Mouse (Mus musculus): Measurements from ENCODE around the gene Atp6ap1l. TPM values are rescaled to one million over a fixed set of nuclear protein-coding genes. Genes with fewer than 3 reads are reported as not detected.

Atp6ap1l gene
- polyA plus RNA-seq, 1 experiment from 2014 or later, result not detected

DNA sequence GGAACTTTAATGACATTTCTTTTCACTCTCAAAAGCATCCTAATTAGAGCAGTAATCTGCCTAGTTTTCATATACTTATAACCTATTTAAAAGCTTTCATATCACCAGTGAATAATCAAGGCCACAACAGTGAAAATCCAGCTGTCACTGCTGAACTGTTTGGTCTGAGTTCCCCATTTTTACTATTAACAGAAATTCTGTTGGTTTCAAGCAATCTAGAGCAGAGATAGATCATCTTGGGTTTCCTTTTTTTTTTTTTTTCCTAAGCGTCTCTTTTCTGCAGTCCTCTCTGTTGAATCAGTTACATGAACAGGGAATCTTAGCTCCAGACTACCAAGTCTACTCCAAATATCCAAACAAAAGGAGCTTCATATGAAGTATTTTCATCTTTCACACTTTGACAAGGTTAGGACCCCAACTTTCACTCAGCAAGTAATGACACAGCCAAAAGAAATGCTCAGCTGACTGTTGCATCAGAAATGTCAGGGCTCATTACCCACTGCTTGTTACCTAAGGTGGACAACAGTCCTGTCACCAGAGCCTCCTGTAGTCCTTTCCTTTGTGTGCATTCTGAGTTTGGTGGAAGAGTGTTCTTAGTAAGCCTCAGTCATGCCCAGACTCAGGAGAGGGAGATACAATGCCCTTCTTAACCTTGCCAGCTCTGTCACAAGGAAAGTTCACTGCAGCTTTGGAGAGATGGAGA lies 23.3 kb downstream of the Atp6ap1l start:
- peaks cover 8% of the 10 kb centered on the region for H3K27me3 ChIP-seq (ENCODE audit: poor library complexity, severe bottlenecking)
- no peak for DNase-seq (ENCODE audit: extremely low spot score, low spot score)
- WGBS, result 85% methylated on average over 1 of the region's 1 CpGs
- peaks cover 7% of the 10 kb centered on the region for H3K4me1 ChIP-seq
- H3K36me3 ChIP-seq (replicated peaks), result no peaks in the 10 kb centered on the region
- no peaks in the 10 kb centered on the region for H3K9me3 ChIP-seq
- H3K4me3 ChIP-seq, result no peak overlapping the region
- H3K27ac ChIP-seq, result no peak overlapping the region

DNA sequence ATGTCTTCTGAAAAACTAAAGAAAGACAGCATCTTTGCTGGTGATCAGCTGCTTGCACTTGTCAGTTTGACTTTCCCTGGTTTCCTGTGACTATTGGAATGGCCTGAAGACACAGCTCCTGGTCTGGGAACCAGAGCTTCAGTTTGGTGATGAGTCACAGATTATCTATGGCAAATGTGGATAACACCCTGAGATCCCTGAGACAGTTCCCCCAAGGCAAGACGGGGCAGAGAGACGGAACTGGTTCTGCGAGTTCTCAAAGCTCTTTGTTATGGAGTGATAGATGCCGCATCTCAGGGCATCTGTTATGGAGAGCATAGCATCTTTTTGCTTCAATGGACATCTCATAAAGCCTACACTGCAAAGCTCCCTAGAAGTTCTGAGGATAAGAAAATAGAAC lies 33.6 kb downstream of the Atp6ap1l start:
- Histone ChIP-seq H3K36me3 (replicated peaks) (no peaks in the 10 kb centered on the region), H3K27ac (no peak overlapping the region), H3K27me3 (ENCODE audit: poor library complexity, severe bottlenecking) (no peaks in the 10 kb centered on the region), H3K9me3 (no peaks in the 10 kb centered on the region), H3K4me3 (no peak overlapping the region), H3K4me1 (peaks cover 6% of the 10 kb centered on the region)
- DNase-seq (ENCODE audit: extremely low spot score, low spot score), result no peak
- 55% methylated on average over 4 of the region's 4 CpGs for WGBS

GRCm38 (mm10) chr13:90869157-90869556 lies 36.0 kb downstream of the Atp6ap1l start:
- H3K36me3 ChIP-seq (replicated peaks), result no peaks in the 10 kb centered on the region
- H3K9me3 ChIP-seq, result no peaks in the 10 kb centered on the region
- 26% methylated on average over 4 of the region's 4 CpGs for WGBS
- no peaks in the 10 kb centered on the region for H3K27me3 ChIP-seq (ENCODE audit: poor library complexity, severe bottlenecking)
- H3K4me1 ChIP-seq, result peaks cover 6% of the 10 kb centered on the region
- no peak overlapping the region for H3K27ac ChIP-seq
- no peak overlapping the region for H3K4me3 ChIP-seq
- DNase-seq (ENCODE audit: extremely low spot score, low spot score), result no peak

DNA sequence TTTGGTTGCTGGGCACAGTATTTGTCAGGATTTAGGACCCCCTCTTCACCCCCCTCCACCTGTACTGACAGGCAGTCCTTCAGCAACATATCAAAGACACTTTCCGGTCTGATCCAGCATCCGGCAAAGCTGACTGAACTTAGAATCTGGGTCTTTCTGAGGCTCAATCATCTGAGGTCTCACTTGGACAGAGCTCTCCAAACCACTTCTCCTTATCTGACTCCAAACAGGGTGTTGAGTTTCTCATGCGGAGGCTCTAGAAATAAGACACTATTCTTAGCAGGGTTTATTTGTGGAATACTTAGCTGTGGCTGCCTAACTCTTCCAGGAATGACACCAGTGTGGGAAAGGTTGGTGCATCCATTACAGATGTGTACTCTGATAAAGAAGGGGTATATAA lies 43.0 kb downstream of the Atp6ap1l start:
- no peaks in the 10 kb centered on the region for H3K36me3 ChIP-seq (replicated peaks)

GRCm38 (mm10) chr13:90860888-90861431 lies 44.2 kb downstream of the Atp6ap1l start:
- no peak overlapping the region for H3K27ac ChIP-seq
- H3K27me3 ChIP-seq (ENCODE audit: poor library complexity, severe bottlenecking), result no peaks in the 10 kb centered on the region
- DNase-seq (ENCODE audit: extremely low spot score, low spot score), result no peak
- no peaks in the 10 kb centered on the region for H3K4me1 ChIP-seq
- H3K9me3 ChIP-seq, result no peaks in the 10 kb centered on the region
- no peaks in the 10 kb centered on the region for H3K36me3 ChIP-seq (replicated peaks)
- 72% methylated on average over 2 of the region's 2 CpGs for WGBS
- no peak overlapping the region for H3K4me3 ChIP-seq

More for the DNA sequence above, 43.0 kb downstream of the Atp6ap1l start:
- Histone ChIP-seq H3K4me1 (no peaks in the 10 kb centered on the region), H3K27ac (no peak overlapping the region), H3K9me3 (no peaks in the 10 kb centered on the region), H3K4me3 (no peak overlapping the region), H3K27me3 (ENCODE audit: poor library complexity, severe bottlenecking) (no peaks in the 10 kb centered on the region)
- DNase-seq (ENCODE audit: extremely low spot score, low spot score), result no peak
- WGBS, result 90% methylated on average over 3 of the region's 3 CpGs

- DNase-seq (ENCODE audit: extremely low spot score, low spot score), result no peak
- H3K27me3 ChIP-seq (ENCODE audit: poor library complexity, severe bottlenecking), result no peaks in the 10 kb centered on the region
- no peaks in the 10 kb centered on the region for H3K36me3 ChIP-seq (replicated peaks)
- no peaks in the 10 kb centered on the region for H3K4me1 ChIP-seq
- no peak overlapping the region for H3K27ac ChIP-seq
- WGBS, result 81% methylated on average over 5 of the region's 5 CpGs
- H3K9me3 ChIP-seq, result no peaks in the 10 kb centered on the region
- H3K4me3 ChIP-seq, result no peak overlapping the region
These were observed 52.2 kb downstream of the Atp6ap1l start for GRCm38 (mm10) chr13:90852727-90853630.

GRCm38 (mm10) chr13:90851795-90852194 lies 53.4 kb downstream of the Atp6ap1l start:
- no peaks in the 10 kb centered on the region for H3K36me3 ChIP-seq (replicated peaks)
- no peaks in the 10 kb centered on the region for H3K9me3 ChIP-seq
- no peaks in the 10 kb centered on the region for H3K27me3 ChIP-seq (ENCODE audit: poor library complexity, severe bottlenecking)
- 90% methylated on average over 4 of the region's 4 CpGs for WGBS
- H3K4me1 ChIP-seq, result no peaks in the 10 kb centered on the region
- H3K4me3 ChIP-seq, result no peak overlapping the region
- no peak for DNase-seq (ENCODE audit: extremely low spot score, low spot score)
- no peak overlapping the region for H3K27ac ChIP-seq

- H3K27ac ChIP-seq, result no peak overlapping the region
- H3K9me3 ChIP-seq, result no peaks in the 10 kb centered on the region
- H3K27me3 ChIP-seq (ENCODE audit: poor library complexity, severe bottlenecking), result no peaks in the 10 kb centered on the region
- 0 out of 2 replicates have a peak, but pooled peaks cover 3% of the 10 kb centered on the region for H3K4me1 ChIP-seq
- no peaks in the 10 kb centered on the region for H3K36me3 ChIP-seq (replicated peaks)
- no peak overlapping the region for H3K4me3 ChIP-seq
- DNase-seq (ENCODE audit: extremely low spot score, low spot score), result no peak
These were observed 61.0 kb downstream of the Atp6ap1l start for GRCm38 (mm10) chr13:90844191-90844590.

- no peak for DNase-seq (ENCODE audit: extremely low spot score, low spot score)
- Histone ChIP-seq H3K27me3 (ENCODE audit: poor library complexity, severe bottlenecking) (no peaks in the 10 kb centered on the region), H3K4me3 (no peak overlapping the region), H3K36me3 (replicated peaks) (no peaks in the 10 kb centered on the region), H3K4me1 (0 out of 2 replicates have a peak, but pooled peaks cover 3% of the 10 kb centered on the region), H3K27ac (no peak overlapping the region), H3K9me3 (no peaks in the 10 kb centered on the region)
- 91% methylated on average over 3 of the region's 3 CpGs for WGBS
These were observed 61.7 kb downstream of the Atp6ap1l start for GRCm38 (mm10) chr13:90843412-90843811.

- 54% methylated on average over 5 of the region's 5 CpGs for WGBS
These were observed 64.0 kb downstream of the Atp6ap1l start for GRCm38 (mm10) chr13:90841213-90841553.

GRCm38 (mm10) chr13:90840530-90841212 lies 64.5 kb downstream of the Atp6ap1l start:
- WGBS, result 53% methylated on average over 15 of the region's 15 CpGs

More at GRCm38 (mm10) chr13:90841213-90841553, 64.0 kb downstream of the Atp6ap1l start:
- DNase-seq (ENCODE audit: extremely low spot score, low spot score), result no peak
- Histone ChIP-seq H3K27me3 (ENCODE audit: poor library complexity, severe bottlenecking) (no peaks in the 10 kb centered on the region), H3K9me3 (no peaks in the 10 kb centered on the region), H3K36me3 (replicated peaks) (no peaks in the 10 kb centered on the region), H3K4me1 (0 out of 2 replicates have a peak, but pooled peaks cover 3% of the 10 kb centered on the region), H3K27ac (no peak overlapping the region), H3K4me3 (no peak overlapping the region)

GRCm38 (mm10) chr13:90833641-90834207 lies 71.4 kb downstream of the Atp6ap1l start:
- no peak for DNase-seq (ENCODE audit: extremely low spot score, low spot score)
- no peak overlapping the region for H3K4me3 ChIP-seq
- H3K27ac ChIP-seq, result no peak overlapping the region
- WGBS, result 91% methylated on average over 7 of the region's 7 CpGs
- H3K4me1 ChIP-seq, result no peaks in the 10 kb centered on the region
- H3K36me3 ChIP-seq (replicated peaks), result no peaks in the 10 kb centered on the region
- no peaks in the 10 kb centered on the region for H3K27me3 ChIP-seq (ENCODE audit: poor library complexity, severe bottlenecking)
- no peaks in the 10 kb centered on the region for H3K9me3 ChIP-seq

More at GRCm38 (mm10) chr13:90840530-90841212, 64.5 kb downstream of the Atp6ap1l start:
- H3K9me3 ChIP-seq, result no peaks in the 10 kb centered on the region
- H3K27me3 ChIP-seq (ENCODE audit: poor library complexity, severe bottlenecking), result no peaks in the 10 kb centered on the region
- peak; percentile 20 for DNase-seq (ENCODE audit: extremely low spot score, low spot score)
- no peaks in the 10 kb centered on the region for H3K36me3 ChIP-seq (replicated peaks)
- 0 out of 2 replicates have a peak, but pooled peaks cover 3% of the 10 kb centered on the region for H3K4me1 ChIP-seq
- no peak overlapping the region for H3K4me3 ChIP-seq
- H3K27ac ChIP-seq, result no peak overlapping the region

Data from forebrain, embryonic 10.5 days (tissue).